Mouse (Mus musculus) lung, adult 2 months (tissue): ENCODE results near the gene Mitd1. TPM values are rescaled to one million over a fixed set of nuclear protein-coding genes. Genes with fewer than 3 reads are reported as not detected.

ENCODE experiments used
- DNase-seq: peaks from one replicate; pipeline ENCODE4 v3.0.0; 2022
- H3K4me1 ChIP-seq: fragments of 200-500 bp; 2 replicates; pipeline ENCODE4 v1.6.1; 2011; ENCODE audit warnings: low read length; ENCODE audit not compliant: control insufficient read depth, insufficient read depth
- H3K4me3 ChIP-seq: fragments of 200-500 bp; replicated peaks from 2 replicates; pipeline ENCODE3; 2011; ENCODE audit warnings: low read depth, mild to moderate bottlenecking, control low read depth, low read length; ENCODE audit errors: extremely low read depth
- CTCF ChIP-seq: fragments of 200-500 bp; IDR thresholded peaks from 2 replicates; pipeline ENCODE4 v1.5.1; 2011; ENCODE audit warnings: mild to moderate bottlenecking, low read length, control low read depth; ENCODE audit not compliant: insufficient read depth
- POLR2A ChIP-seq: fragments of 200-500 bp; IDR thresholded peaks from 2 replicates; pipeline ENCODE4 v1.6.1; 2011; ENCODE audit warnings: low read depth, mild to moderate bottlenecking, control low read depth, low read length, borderline replicate concordance; ENCODE audit errors: extremely low read depth
- WGBS: fragments of 180-500 bp; shearing (Covaris S2); methylation state at CpG from one replicate; pipeline ENCODE4 v1.1.7; 2018; 5-methylcytosine and 5-hydroxymethylcytosine counted together
- polyA plus RNA-seq: library from polyadenylated mRNA; depleted of rRNA; stranded (reverse); fragments of >200 nt; gene quantifications from 2 replicates; pipeline ENCODE4 v1.2.3, GENCODE M21; 2012; rRNA removed

Mitd1 gene
- polyA plus RNA-seq, 1 experiment = 7.2 TPM

DNA sequence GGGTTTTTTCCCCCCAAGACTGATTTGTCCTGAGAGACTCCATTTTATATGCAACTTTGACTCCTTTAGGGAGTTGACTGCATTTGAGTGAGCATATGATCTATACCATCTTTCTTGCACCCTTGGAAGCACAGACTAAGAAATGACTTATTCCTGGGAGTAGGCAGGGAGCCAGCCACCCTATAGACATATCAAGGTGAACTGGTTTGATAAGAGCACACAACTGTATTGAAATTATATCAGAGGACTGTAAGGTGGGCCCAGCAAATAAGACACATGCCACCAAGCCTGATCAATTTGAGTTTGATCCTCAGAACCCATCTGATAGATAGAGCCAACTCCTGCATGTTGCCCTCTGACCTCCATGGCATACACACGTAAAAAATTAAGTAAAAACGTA is 20.8 kb downstream of the Mitd1 start:
- WGBS = 53% methylated on average over 2 of the region's 2 CpGs
- DNase-seq = no peak
- H3K4me1 ChIP-seq = peaks cover under 1% of the 10 kb centered on the region
- no peak for TF ChIP-seq CTCF
- TF ChIP-seq POLR2A = no peak
- no peak overlapping the region for H3K4me3 ChIP-seq

GRCm38 (mm10) chr1:37868640-37869039 is 21.6 kb downstream of the Mitd1 start:
- Histone ChIP-seq H3K4me1 (peaks cover 2% of the 10 kb centered on the region), H3K4me3 (no peak overlapping the region)
- DNase-seq = no peak
- WGBS = 52% methylated on average over 10 of the region's 10 CpGs
- TF ChIP-seq POLR2A = no peak
- no peak for TF ChIP-seq CTCF

DNA sequence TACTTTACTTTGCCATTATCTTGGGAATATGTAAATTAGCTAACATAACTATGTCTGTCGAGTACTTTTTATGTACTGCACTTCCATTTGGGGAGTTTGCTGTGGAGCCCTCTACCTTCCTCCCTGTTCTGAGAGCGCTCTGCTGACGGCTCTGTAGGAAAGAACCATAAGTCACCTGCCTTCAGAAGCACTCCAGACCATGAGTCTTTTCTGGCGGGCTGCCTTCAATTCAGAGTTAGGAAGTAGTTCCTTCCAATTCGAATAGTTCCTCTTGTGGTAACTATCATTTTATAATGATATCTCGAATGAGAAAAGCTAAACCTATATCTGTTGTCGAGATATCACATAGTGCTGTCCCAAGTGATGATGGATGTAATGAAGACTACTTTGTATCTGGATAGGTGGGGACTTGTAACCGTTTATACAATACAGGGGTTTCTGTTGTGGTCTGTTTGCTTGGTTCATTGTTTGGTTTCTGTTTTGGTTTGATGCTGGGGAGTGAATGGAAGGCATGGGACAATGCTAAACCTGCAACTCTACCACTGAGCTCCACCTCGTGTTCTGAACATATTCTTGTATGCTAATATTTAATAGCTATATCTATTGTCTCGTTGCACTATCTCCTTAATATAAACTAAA is 22.4 kb downstream of the Mitd1 start:
- Histone ChIP-seq H3K4me1 (peaks cover 2% of the 10 kb centered on the region), H3K4me3 (no peak overlapping the region)
- no peak for DNase-seq
- 59% methylated on average over 10 of the region's 10 CpGs for WGBS
- TF ChIP-seq CTCF = no peak
- no peak for TF ChIP-seq POLR2A

- H3K4me1 ChIP-seq = peaks cover 2% of the 10 kb centered on the region; the same call in 1 of the 2 replicates
- no peak overlapping the region for H3K4me3 ChIP-seq
- peak; percentile 30 for DNase-seq
- no peak for TF ChIP-seq POLR2A
- peak; percentile 53 for TF ChIP-seq CTCF
- 75% methylated on average over 1 of the region's 1 CpGs for WGBS
These were observed 23.2 kb downstream of the Mitd1 start for GRCm38 (mm10) chr1:37867056-37867455.

- no peak for DNase-seq
- peak within 1 kb of the TSS; percentile 86 for H3K4me3 ChIP-seq
- H3K4me1 ChIP-seq = peaks cover 2% of the 10 kb centered on the region; the same call in 1 of the 2 replicates
- 69% methylated on average over 6 of the region's 6 CpGs for WGBS
- TF ChIP-seq POLR2A (no peak), CTCF (no peak)
These were observed 23.9 kb downstream of the Mitd1 start, which contains the start of gene Tsga10 for GRCm38 (mm10) chr1:37866286-37866685. Gene Tsga10 (minus strand): TSS chr1:37866429.

- TF ChIP-seq POLR2A (no peak), CTCF (no peak)
- no peak for DNase-seq
- 10% methylated on average over 23 of the region's 23 CpGs for WGBS
- Histone ChIP-seq H3K4me3 (peak overlapping the region; percentile 86), H3K4me1 (peaks cover 2% of the 10 kb centered on the region; the same call in 1 of the 2 replicates)
These were observed 24.6 kb downstream of the Mitd1 start for GRCm38 (mm10) chr1:37865401-37866215.

GRCm38 (mm10) chr1:37864511-37865400 is 25.5 kb downstream of the Mitd1 start:
- Histone ChIP-seq H3K4me1 (peaks cover 2% of the 10 kb centered on the region; the same call in 1 of the 2 replicates), H3K4me3 (peak overlapping the region; percentile 86)
- TF ChIP-seq CTCF (no peak), POLR2A (peak; percentile 94)
- peak; percentile 99 for DNase-seq
- 1% methylated on average over 89 of the region's 90 CpGs for WGBS

GRCm38 (mm10) chr1:37850696-37851095 is 39.5 kb downstream of the Mitd1 start:
- 50% methylated on average over 2 of the region's 2 CpGs for WGBS
- Histone ChIP-seq H3K4me3 (no peak overlapping the region), H3K4me1 (no peaks in the 10 kb centered on the region)
- no peak for TF ChIP-seq CTCF
- DNase-seq = no peak

DNA sequence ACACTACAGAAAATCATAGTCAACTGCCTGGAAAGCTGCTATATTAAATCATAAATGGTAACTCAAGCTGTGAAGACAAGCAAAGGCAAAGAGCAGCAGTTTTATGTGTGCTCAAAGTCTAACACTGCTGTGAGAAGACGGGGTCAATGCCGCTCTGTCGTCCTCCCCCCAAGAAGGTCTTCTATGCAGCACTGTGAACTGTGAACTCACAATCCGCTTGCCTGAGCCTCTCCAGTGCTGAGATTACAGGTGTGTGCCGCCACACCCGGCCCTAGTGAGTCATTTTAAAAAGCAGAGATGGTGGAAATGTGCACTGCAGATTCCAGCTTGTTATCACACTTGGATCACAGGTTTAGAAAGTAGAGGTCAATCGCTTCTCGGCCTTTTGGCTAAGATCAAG is 43.3 kb downstream of the Mitd1 start:
- no peaks in the 10 kb centered on the region for H3K4me1 ChIP-seq
- no peak overlapping the region for H3K4me3 ChIP-seq
- TF ChIP-seq CTCF (no peak), POLR2A (no peak)
- 82% methylated on average over 8 of the region's 8 CpGs for WGBS
- DNase-seq = no peak

GRCm38 (mm10) chr1:37831681-37832080 is 58.5 kb downstream of the Mitd1 start:
- 51% methylated on average over 2 of the region's 2 CpGs for WGBS
- TF ChIP-seq CTCF (no peak), POLR2A (no peak)
- H3K4me1 ChIP-seq = no peaks in the 10 kb centered on the region
- no peak overlapping the region for H3K4me3 ChIP-seq
- DNase-seq = no peak

Other genes starting within 250 kb of the Mitd1 start
- gene 2010300C02Rik, start 170.3 kb downstream of the Mitd1 start, polyA plus RNA-seq = 12.9 and 14.5 TPM in 2 replicates
- 0.70 and 1.8 TPM in 2 replicates for gene Tsga10, start 24.0 kb downstream of the Mitd1 start, polyA plus RNA-seq
- 0.77 and 1.2 TPM in 2 replicates for gene Lipt1, start 18.7 kb downstream of the Mitd1 start, polyA plus RNA-seq
- 19.2 and 25.7 TPM in 2 replicates for gene Mrpl30, start 66 bp upstream of the Mitd1 start, polyA plus RNA-seq
- gene Lyg2, start 26.1 kb upstream of the Mitd1 start, polyA plus RNA-seq = not detected in 2 replicates
- gene Lyg1, start 67.3 kb upstream of the Mitd1 start, polyA plus RNA-seq = 7.4 TPM in 1 of 2 replicates, not detected in the other
- 5.9 and 9.6 TPM in 2 replicates for gene Txndc9, start 107.5 kb upstream of the Mitd1 start, polyA plus RNA-seq
- 4.3 and 6.9 TPM in 2 replicates for gene Eif5b, start 107.6 kb upstream of the Mitd1 start, polyA plus RNA-seq
- gene Rev1, start 239.4 kb upstream of the Mitd1 start, polyA plus RNA-seq = 5.9 and 6.0 TPM in 2 replicates